Mouse (Mus musculus) neural tube, embryonic 13.5 days (tissue): ENCODE measurements around the gene 4932429P05Rik. TPM values are rescaled to one million over a fixed set of nuclear protein-coding genes. Genes with fewer than 3 reads are reported as not detected.

Experiments used
- ATAC-seq: fragments of 200-750 bp; cut with Nextera tagmentation; 2 replicates; pipeline ENCODE4 v1.8.0; 2017; ENCODE audit warnings: low read depth, mild to moderate bottlenecking, moderate TSS enrichment, moderate library complexity
- H3K27ac ChIP-seq: fragments of 300-500 bp; sonication (generic); replicated peaks from 2 replicates; pipeline ENCODE4 v1.5.1; 2015; ENCODE audit warnings: moderate library complexity, mild to moderate bottlenecking, inconsistent platforms
- H3K27me3 ChIP-seq: fragments of 300-500 bp; sonication (generic); 2 replicates; pipeline ENCODE4 v1.6.1; 2015; ENCODE audit warnings: mild to moderate bottlenecking, inconsistent platforms
- H3K36me3 ChIP-seq: fragments of 300-500 bp; sonication (generic); 2 replicates; pipeline ENCODE4 v1.6.1; 2015; ENCODE audit warnings: mild to moderate bottlenecking, inconsistent platforms
- H3K4me1 ChIP-seq: fragments of 300-500 bp; sonication (generic); replicated peaks from 2 replicates; pipeline ENCODE4 v1.6.1; 2015; ENCODE audit warnings: inconsistent platforms
- H3K4me2 ChIP-seq: fragments of 300-500 bp; sonication (generic); 2 replicates; pipeline ENCODE4 v1.6.1; 2015; ENCODE audit warnings: inconsistent platforms, mild to moderate bottlenecking, moderate library complexity
- H3K4me3 ChIP-seq: fragments of 300-500 bp; sonication (generic); 2 replicates; pipeline ENCODE4 v1.5.1; 2015; ENCODE audit warnings: mild to moderate bottlenecking, inconsistent platforms
- H3K9ac ChIP-seq: fragments of 300-500 bp; sonication (generic); 2 replicates; pipeline ENCODE4 v1.6.1; 2015; ENCODE audit warnings: moderate library complexity, mild to moderate bottlenecking, inconsistent platforms
- H3K9me3 ChIP-seq: fragments of 300-500 bp; sonication (generic); 2 replicates; pipeline ENCODE4 v1.6.1; 2016; ENCODE audit warnings: inconsistent platforms
- polyA plus RNA-seq: library from polyadenylated mRNA; unstranded; fragments of >200 nt; fragmentation: Nextera tagmentation; extraction: Ambion mirVana; gene quantifications from 2 replicates; pipeline ENCODE4 v1.2.1, GENCODE M21; 2015

Gene 4932429P05Rik
- polyA plus RNA-seq = not detected in 2 replicates

- Histone ChIP-seq H3K27ac (no peak within 1 kb of the TSS), H3K4me1 (no peaks in the 10 kb centered on the region), H3K9ac (no peak within 1 kb of the TSS), H3K4me2 (no peak within 1 kb of the TSS), H3K9me3 (no peaks in the 10 kb centered on the region), H3K4me3 (no peak within 1 kb of the TSS), H3K36me3 (no peaks in the 10 kb centered on the region), H3K27me3 (no peaks in the 10 kb centered on the region)
- ATAC-seq = no peak
Observed at GRCm38 (mm10) chrX:89751968-89752367, at the start of gene 4932429P05Rik. Gene 4932429P05Rik (plus strand): TSS chrX:89752268.

Other genes starting within 250 kb of the 4932429P05Rik start
- gene 4930415L06Rik, start 180.6 kb downstream of the 4932429P05Rik start, polyA plus RNA-seq = not detected in 2 replicates